Mouse (Mus musculus) erythroblast, embryonic 14.5 days (primary cell): ENCODE data around the gene Slamf8.

ENCODE experiments used
- GATA1 ChIP-seq: IDR thresholded peaks from 2 replicates; pipeline ENCODE4 v1.6.1; 2012; ENCODE audit warnings: low read length, inconsistent platforms, mixed read lengths
- TAL1 ChIP-seq: IDR thresholded peaks from 3 replicates; pipeline ENCODE4 v1.6.1; 2012; ENCODE audit warnings: low read length, inconsistent platforms, mixed read lengths

- TF ChIP-seq GATA1 (no peak), TAL1 (no peak)
Observed at GRCm38 (mm10) chr1:172612745-172613144, 22.4 kb upstream of the Slamf8 start.
